ENCODE assay signal across 8 mouse cellular contexts in the genomic region with DNA sequence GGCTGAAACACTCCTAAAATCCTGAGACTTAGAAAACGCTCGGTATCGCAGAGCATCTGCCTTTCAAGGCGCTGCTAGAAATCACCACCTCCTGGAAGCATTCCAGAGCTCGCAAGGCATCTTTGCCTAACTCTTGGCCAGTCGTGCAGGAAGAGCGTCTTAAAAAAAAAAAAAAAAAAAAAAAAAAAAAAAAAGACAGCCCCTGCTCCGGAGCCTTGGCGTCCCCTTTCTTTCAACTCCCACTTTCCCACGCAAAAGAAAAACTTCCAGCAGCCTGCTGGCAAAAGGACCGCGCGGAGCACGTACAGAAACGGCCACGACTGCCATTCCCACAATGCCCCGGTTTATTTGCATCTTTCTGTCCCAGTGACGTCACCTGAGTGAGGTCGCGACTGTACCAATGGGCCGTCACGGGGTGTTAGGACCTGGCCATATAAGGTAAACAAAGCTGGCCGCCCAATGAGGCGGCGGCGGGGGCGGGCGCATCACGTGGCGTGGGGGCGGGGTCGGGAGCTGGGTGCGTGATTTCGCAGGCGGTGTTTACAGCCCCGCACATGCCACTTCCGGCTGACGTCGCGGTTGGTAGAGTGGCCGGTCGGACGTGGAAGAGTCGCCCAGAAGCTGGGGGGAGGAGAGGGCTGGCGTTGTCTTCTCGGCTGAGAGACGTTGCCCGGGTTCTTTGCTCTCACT. TPM values are rescaled to one million over a fixed set of nuclear protein-coding genes. Genes with fewer than 3 reads are reported as not detected.
DNase-seq lines count a peak whose midpoint lies in the region; ATAC-seq and TF ChIP-seq lines count a peak whose summit lies in the region.

A gene (minus strand): TSS at position 180 of the 690 bp plus-strand sequence.

- no peak for TF ChIP-seq CTCF in ES-Bruce4 (IDR thresholded peaks at IDR 0.05; ENCODE audit: low read depth, low read length)
- TF ChIP-seq CTCF in liver, postnatal 0 days (IDR thresholded peaks at IDR 0.05; ENCODE audit: low read depth), result no peak

- DNase-seq in heart, postnatal 10 days, result peak; percentile 98
- DNase-seq in large intestine, adult 2 months (ENCODE audit: low read depth, low spot score), result no peak
- DNase-seq in liver, postnatal 0 days, result peak; percentile 99
- DNase-seq in testis, postnatal 10 days (ENCODE audit: low spot score), result peak; percentile 99

- intact Hi-C loops in heart, postnatal 10 days (cut with DNase I), result loop anchor here (2.0 kb wide), 1 partner anchor 33 kb away; no protein-coding TSS in a partner anchor

- under 1% methylated on average over 48 of the region's 48 CpGs for whole genome bisulfite sequencing in forebrain, embryonic 13.5 days
- WGBS in large intestine, adult 2 months, result 0% methylated on average over 48 of the region's 48 CpGs
- 2% methylated on average over 48 of the region's 48 CpGs for WGBS in liver, postnatal 0 days (ENCODE audit: insufficient replicate concordance)
- WGBS in neural tube, embryonic 14.5 days, result under 1% methylated on average over 48 of the region's 48 CpGs

- H3K4me3 ChIP-seq in ES-Bruce4 (ENCODE audit: low read depth, low read length), result peak within 1 kb of the TSS; percentile 91
- H3K4me3 ChIP-seq in forebrain, embryonic 13.5 days, result peak within 1 kb of the TSS; percentile 72
- H3K4me3 ChIP-seq in liver, postnatal 0 days (ENCODE audit: low read depth, low read length), result peak within 1 kb of the TSS; percentile 87
- H3K4me3 ChIP-seq in neural tube, embryonic 14.5 days (ENCODE audit: low read depth, low read length), result peak within 1 kb of the TSS; percentile 75

- ATAC-seq in cerebellum, adult (ENCODE audit: insufficient number of reproducible peaks, low FRiP score, low TSS enrichment), result peak; percentile 73
- peak; percentile 91 for ATAC-seq in forebrain, embryonic 13.5 days
- ATAC-seq in liver, postnatal 0 days, result peak; percentile 82
- ATAC-seq in neural tube, embryonic 14.5 days (ENCODE audit: low read depth), result peak; percentile 84

- TF ChIP-seq EP300 in ES-Bruce4 (IDR thresholded peaks at IDR 0.05; ENCODE audit: insufficient read depth, low read depth, low read length), result peak; percentile 40
- peak; percentile 29; the same call in 1 of the 2 replicates for TF ChIP-seq EP300 in liver, postnatal 0 days (IDR thresholded peaks at IDR 0.05; ENCODE audit: low read depth)

- H3K9ac ChIP-seq in ES-Bruce4 (ENCODE audit: low read depth, poor library complexity, severe bottlenecking), result peak within 1 kb of the TSS; percentile 88
- H3K9ac ChIP-seq in forebrain, embryonic 13.5 days, result peak within 1 kb of the TSS; percentile 84
- H3K9ac ChIP-seq in liver, postnatal 0 days (replicated peaks), result peak within 1 kb of the TSS; percentile 93
- H3K9ac ChIP-seq in neural tube, embryonic 14.5 days (replicated peaks; ENCODE audit: low read depth, low read length), result peak within 1 kb of the TSS; percentile 90

- no peaks in the 10 kb centered on the region for H3K9me3 ChIP-seq in ES-Bruce4 (replicated peaks; ENCODE audit: control insufficient read depth, insufficient read depth, low read length, poor library complexity, severe bottlenecking)
- H3K9me3 ChIP-seq in forebrain, embryonic 13.5 days (replicated peaks), result no peaks in the 10 kb centered on the region
- no peaks in the 10 kb centered on the region for H3K9me3 ChIP-seq in liver, postnatal 0 days (ENCODE audit: low read length)
- H3K9me3 ChIP-seq in neural tube, embryonic 14.5 days (ENCODE audit: control insufficient read depth, low read length), result no peaks in the 10 kb centered on the region

- peak within 1 kb of the TSS; percentile 94 for H3K27ac ChIP-seq in ES-Bruce4 (ENCODE audit: insufficient read depth, low read length)
- H3K27ac ChIP-seq in forebrain, embryonic 13.5 days, result peak within 1 kb of the TSS; percentile 97
- H3K27ac ChIP-seq in liver, postnatal 0 days (ENCODE audit: low read depth), result peak within 1 kb of the TSS; percentile 97
- peak within 1 kb of the TSS; percentile 99 for H3K27ac ChIP-seq in neural tube, embryonic 14.5 days (ENCODE audit: low read depth, low read length)

- no peaks in the 10 kb centered on the region for H3K27me3 ChIP-seq in ES-Bruce4 (ENCODE audit: control insufficient read depth, insufficient read depth, low read length, poor library complexity, severe bottlenecking)
- no peaks in the 10 kb centered on the region for H3K27me3 ChIP-seq in forebrain, embryonic 13.5 days
- no peaks in the 10 kb centered on the region for H3K27me3 ChIP-seq in liver, postnatal 0 days (ENCODE audit: insufficient read depth, low read length)
- no peaks in the 10 kb centered on the region for H3K27me3 ChIP-seq in neural tube, embryonic 14.5 days (ENCODE audit: control insufficient read depth, insufficient read depth, low read length)

- H3K4me1 ChIP-seq in ES-Bruce4 (ENCODE audit: control insufficient read depth, insufficient read depth, low read length), result peaks cover 1% of the 10 kb centered on the region
- H3K4me1 ChIP-seq in forebrain, embryonic 13.5 days, result peaks cover 44% of the 10 kb centered on the region
- peaks cover 49% of the 10 kb centered on the region for H3K4me1 ChIP-seq in liver, postnatal 0 days (ENCODE audit: insufficient read depth)
- peaks cover 28% of the 10 kb centered on the region for H3K4me1 ChIP-seq in neural tube, embryonic 14.5 days (ENCODE audit: control insufficient read depth, insufficient read depth, low read length)

- TF ChIP-seq POLR2A in ES-Bruce4 (IDR thresholded peaks at IDR 0.05; ENCODE audit: insufficient read depth, low read length), result peak; percentile 67

- peak within 1 kb of the TSS; percentile 92 for H3K4me2 ChIP-seq in forebrain, embryonic 13.5 days
- H3K4me2 ChIP-seq in liver, postnatal 0 days (ENCODE audit: low read depth, low read length), result peak within 1 kb of the TSS; percentile 86
- peak within 1 kb of the TSS; percentile 97 for H3K4me2 ChIP-seq in neural tube, embryonic 14.5 days (ENCODE audit: low read depth, low read length)

- H3K36me3 ChIP-seq in ES-Bruce4 (ENCODE audit: control insufficient read depth, insufficient read depth, low read length, poor library complexity, severe bottlenecking), result no peaks in the 10 kb centered on the region
- peaks cover 9% of the 10 kb centered on the region for H3K36me3 ChIP-seq in forebrain, embryonic 13.5 days (ENCODE audit: poor library complexity, severe bottlenecking)
- peaks cover 11% of the 10 kb centered on the region for H3K36me3 ChIP-seq in liver, postnatal 0 days (replicated peaks; ENCODE audit: insufficient read depth, low read length)
- peaks cover 7% of the 10 kb centered on the region; the same call in 1 of the 2 replicates for H3K36me3 ChIP-seq in neural tube, embryonic 14.5 days (ENCODE audit: control insufficient read depth, insufficient read depth, low read length)

RNA-seq across cellular contexts. Expression of the gene that starts here (rescaled TPM):
- polyA plus RNA-seq in ES-Bruce4 (2011; ENCODE audit: insufficient read depth, insufficient read length, low read depth, missing spikeins), result 31.1 and 32.7 TPM in 2 replicates
- 33.9 and 35.1 TPM in 2 replicates for polyA plus RNA-seq in forebrain, embryonic 13.5 days (2015; fragmentation: Nextera tagmentation; extraction: Ambion mirVana)
- 10 to 100 TPM; 19.7 to 23.1 TPM for total RNA-seq in heart, postnatal 10 days (2021)
- polyA plus RNA-seq in large intestine, adult 2 months (2012; rRNA removed), result 25.5 and 26.1 TPM in 2 replicates
- 15.6 and 16.7 TPM in 2 replicates for polyA plus RNA-seq in liver, postnatal 0 days (2015; fragmentation: Nextera tagmentation; extraction: Ambion mirVana)
- 63.6 and 65.0 TPM in 2 replicates for polyA plus RNA-seq in neural tube, embryonic 14.5 days (2014; fragmentation: Nextera tagmentation; extraction: Ambion mirVana)
